Mouse (Mus musculus) regulatory T cell (primary cell): ENCODE measurements around the gene Mkrn2os.

Source experiments
- in situ Hi-C: fragments of 300-600 bp; cut with MboI, MseI; formaldehyde crosslinking; loops from one replicate; pipeline ENCODE4 v1.15.1; 2025; ENCODE audit warnings: high pct_unique_total_duplicates

The Mkrn2os gene

GRCm38 (mm10) chr6:115583430-115584125, 8.8 kb downstream of the Mkrn2os start:
- in situ Hi-C loops = no loop called here

- in situ Hi-C loops = no loop called here
These were observed 9.9 kb downstream of the Mkrn2os start for GRCm38 (mm10) chr6:115582328-115583115.

GRCm38 (mm10) chr6:115580810-115581209, 11.6 kb downstream of the Mkrn2os start:
- in situ Hi-C loops = no loop called here

GRCm38 (mm10) chr6:115577941-115578340, 14.4 kb downstream of the Mkrn2os start:
- in situ Hi-C loops = no loop called here

GRCm38 (mm10) chr6:115577407-115577806, 15.0 kb downstream of the Mkrn2os start:
- in situ Hi-C loops = no loop called here

GRCm38 (mm10) chr6:115574171-115574570, 18.2 kb downstream of the Mkrn2os start:
- in situ Hi-C loops = no loop called here

GRCm38 (mm10) chr6:115565479-115566045, 26.8 kb downstream of the Mkrn2os start:
- in situ Hi-C loops = no loop called here

GRCm38 (mm10) chr6:115559651-115560632, 32.4 kb downstream of the Mkrn2os start:
- in situ Hi-C loops = no loop called here

GRCm38 (mm10) chr6:115558176-115558575, 34.2 kb downstream of the Mkrn2os start:
- in situ Hi-C loops = no loop called here

GRCm38 (mm10) chr6:115555485-115555884, 36.9 kb downstream of the Mkrn2os start:
- in situ Hi-C loops = no loop called here

GRCm38 (mm10) chr6:115546276-115546675, 46.1 kb downstream of the Mkrn2os start:
- in situ Hi-C loops = no loop called here

GRCm38 (mm10) chr6:115544442-115544970, 47.9 kb downstream of the Mkrn2os start, which contains the start of gene Tsen2:
TSS of gene Tsen2 (plus strand) at chr6:115544664.
- in situ Hi-C loops = no loop called here

- in situ Hi-C loops = no loop called here
These were observed 50.0 kb downstream of the Mkrn2os start for GRCm38 (mm10) chr6:115542341-115542740.

GRCm38 (mm10) chr6:115541676-115542275, 50.6 kb downstream of the Mkrn2os start:
- in situ Hi-C loops = no loop called here

GRCm38 (mm10) chr6:115538645-115539429, 53.5 kb downstream of the Mkrn2os start:
- in situ Hi-C loops = loop anchor here (5.0 kb wide), 2 partner anchors 57 to 302 kb away; no protein-coding TSS in a partner anchor

- in situ Hi-C loops = loop anchor here (5.0 kb wide), 2 partner anchors 54 to 299 kb away; no protein-coding TSS in a partner anchor
These were observed 56.2 kb downstream of the Mkrn2os start for GRCm38 (mm10) chr6:115536169-115536568.

GRCm38 (mm10) chr6:115534617-115535016, 57.8 kb downstream of the Mkrn2os start:
- in situ Hi-C loops = loop anchor here (5.0 kb wide), 2 partner anchors 52 to 297 kb away; no protein-coding TSS in a partner anchor
